Mouse (Mus musculus) thymus, adult 2 months (tissue): ENCODE results near the gene Robo1. TPM values are rescaled to one million over a fixed set of nuclear protein-coding genes. Genes with fewer than 3 reads are reported as not detected.

ENCODE experiments used
- DNase-seq: peaks from one replicate; pipeline ENCODE4 v3.0.0; 2021
- H3K27ac ChIP-seq: fragments of 200-500 bp; 2 replicates; pipeline ENCODE4 v1.5.1; 2012; ENCODE audit warnings: low read length, control low read depth; ENCODE audit not compliant: control insufficient read depth, insufficient read depth
- H3K27me3 ChIP-seq: fragments of 200-500 bp; 2 replicates; pipeline ENCODE4 v1.6.1; 2012; ENCODE audit warnings: mild to moderate bottlenecking, low read length, moderate library complexity, mixed read lengths; ENCODE audit not compliant: control insufficient read depth, insufficient read depth
- H3K36me3 ChIP-seq: fragments of 200-500 bp; 2 replicates; pipeline ENCODE4 v1.6.1; 2012; ENCODE audit warnings: mild to moderate bottlenecking, low read length, moderate library complexity; ENCODE audit not compliant: control insufficient read depth, insufficient read depth
- H3K4me1 ChIP-seq: fragments of 200-500 bp; replicated peaks from 2 replicates; pipeline ENCODE4 v1.6.1; 2012; ENCODE audit warnings: low read length; ENCODE audit not compliant: control insufficient read depth, insufficient read depth
- H3K4me3 ChIP-seq: fragments of 200-500 bp; 2 replicates; pipeline ENCODE4 v1.5.1; 2012; ENCODE audit warnings: mild to moderate bottlenecking, low read length, control low read depth, moderate library complexity; ENCODE audit not compliant: control insufficient read depth, insufficient read depth
- CTCF ChIP-seq: fragments of 200-500 bp; IDR thresholded peaks from 2 replicates; pipeline ENCODE4 v1.5.1; 2012; ENCODE audit warnings: mild to moderate bottlenecking, control low read depth, low read length, moderate library complexity, borderline replicate concordance; ENCODE audit not compliant: control insufficient read depth, poor library complexity, insufficient read depth; ENCODE audit errors: extremely low read depth
- POLR2A ChIP-seq: fragments of 200-500 bp; IDR thresholded peaks from 2 replicates; pipeline ENCODE4 v1.6.1; 2012; ENCODE audit warnings: mild to moderate bottlenecking, low read length, control low read depth, moderate library complexity; ENCODE audit not compliant: control insufficient read depth, poor library complexity, insufficient read depth; ENCODE audit errors: extremely low read depth
- WGBS: fragments of 180-500 bp; shearing (Covaris S2); methylation state at CpG from one replicate; pipeline ENCODE4 v1.1.7; 2018; 5-methylcytosine and 5-hydroxymethylcytosine counted together
- polyA plus RNA-seq: library from polyadenylated mRNA; depleted of rRNA; stranded (reverse); fragments of >200 nt; gene quantifications from 2 replicates; pipeline ENCODE4 v1.2.3, GENCODE M21; 2012

Gene Robo1
- polyA plus RNA-seq, 1 experiment: 5.8 TPM

DNA sequence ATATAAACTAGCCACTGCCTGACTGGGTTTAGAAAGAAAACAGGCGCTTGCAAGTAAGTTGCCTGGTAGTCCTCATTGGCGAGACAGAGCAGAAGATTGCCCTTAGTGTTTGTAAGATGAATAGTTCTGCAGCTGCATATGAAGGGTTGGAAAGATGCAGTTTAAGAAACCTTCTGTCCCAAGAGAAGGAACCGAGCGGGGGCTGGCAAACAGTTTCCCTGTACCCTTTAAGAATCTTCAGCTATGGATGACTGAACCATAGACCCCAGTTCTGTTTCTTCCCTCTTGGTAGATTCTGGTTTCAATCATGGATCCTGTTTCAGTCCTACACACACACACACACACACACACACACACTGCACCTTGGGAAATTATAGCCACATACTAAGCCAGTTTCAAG is 356.7 kb downstream of the Robo1 start:
- Histone ChIP-seq H3K27me3 (no peaks in the 10 kb centered on the region; the same call in 1 of the 2 replicates), H3K36me3 (no peaks in the 10 kb centered on the region), H3K4me3 (no peak overlapping the region), H3K27ac (no peak overlapping the region), H3K4me1 (no peaks in the 10 kb centered on the region; the same call in 1 of the 2 replicates)
- 79% methylated on average over 4 of the region's 4 CpGs for WGBS
- DNase-seq: no peak
- no peak for TF ChIP-seq CTCF
- no peak for TF ChIP-seq POLR2A

DNA sequence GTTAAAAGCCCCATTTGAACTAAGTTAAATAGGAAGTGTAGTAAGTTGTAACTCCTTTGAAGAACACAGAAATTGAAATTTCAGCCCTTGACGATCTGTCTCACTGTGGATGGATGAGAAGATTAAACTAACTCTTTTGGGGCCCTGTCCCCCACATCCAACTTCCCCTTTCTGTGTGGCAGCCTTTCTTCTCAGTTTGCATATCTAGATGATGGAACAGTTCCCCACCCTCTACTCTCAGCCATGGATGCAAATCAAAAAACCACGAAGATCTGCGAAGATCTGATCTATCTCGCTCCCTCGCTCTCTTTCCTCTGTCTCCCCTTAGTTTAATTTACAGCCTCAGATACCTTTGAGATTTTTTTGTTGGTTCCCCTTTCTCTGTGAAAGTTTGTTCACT is 357.3 kb downstream of the Robo1 start:
- no peak overlapping the region for H3K27ac ChIP-seq
- no peaks in the 10 kb centered on the region for H3K36me3 ChIP-seq
- H3K27me3 ChIP-seq: no peaks in the 10 kb centered on the region; the same call in 1 of the 2 replicates
- WGBS: 11% methylated on average over 5 of the region's 5 CpGs
- TF ChIP-seq CTCF (no peak), POLR2A (no peak)
- DNase-seq: no peak
- H3K4me1 ChIP-seq: no peaks in the 10 kb centered on the region; the same call in 1 of the 2 replicates
- H3K4me3 ChIP-seq: no peak overlapping the region

DNA sequence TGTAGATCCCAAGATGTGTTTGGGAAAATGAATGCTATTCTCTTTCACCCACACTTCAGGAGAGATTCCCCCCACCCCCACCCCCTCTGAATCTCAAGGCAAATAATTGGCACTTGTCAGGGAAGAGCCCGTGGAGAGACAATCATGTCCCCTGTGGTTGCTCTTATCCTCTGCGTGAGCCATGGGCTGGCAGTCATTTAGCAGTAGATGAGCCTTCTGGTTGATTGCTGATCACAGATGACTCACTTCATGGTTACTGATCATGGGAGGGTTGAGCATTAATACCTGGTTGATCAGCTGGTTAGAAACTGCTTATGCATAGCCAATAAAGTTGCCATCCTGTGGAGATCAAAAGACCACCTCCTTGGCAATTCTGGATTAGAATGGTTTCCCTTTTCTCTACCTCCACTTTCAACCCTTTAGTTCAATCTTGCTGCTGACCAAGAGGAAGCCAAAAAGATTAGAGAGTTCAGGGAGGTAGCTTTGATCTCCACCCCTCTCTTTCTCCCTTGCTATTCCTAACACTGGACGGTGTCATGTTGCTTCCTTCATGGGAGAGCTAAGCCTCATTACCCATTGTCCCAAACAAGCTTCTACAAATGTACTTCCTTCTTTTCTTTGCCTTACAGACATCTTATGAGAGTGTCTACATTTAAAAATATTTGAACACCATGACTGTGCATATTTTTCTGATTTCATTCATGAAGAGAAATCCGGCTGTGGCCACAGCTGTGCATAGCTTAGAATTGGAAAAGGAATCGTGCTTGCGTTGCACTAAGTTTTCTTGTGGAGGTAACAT is 362.3 kb downstream of the Robo1 start:
- DNase-seq: no peak
- no peak overlapping the region for H3K4me3 ChIP-seq
- H3K27me3 ChIP-seq: no peaks in the 10 kb centered on the region
- H3K36me3 ChIP-seq: no peaks in the 10 kb centered on the region
- no peak for TF ChIP-seq POLR2A
- no peak for TF ChIP-seq CTCF
- no peaks in the 10 kb centered on the region for H3K4me1 ChIP-seq
- 25% methylated on average over 6 of the region's 6 CpGs for WGBS
- H3K27ac ChIP-seq: no peak overlapping the region

- H3K4me1 ChIP-seq: no peaks in the 10 kb centered on the region
- H3K4me3 ChIP-seq: no peak overlapping the region
- no peak for DNase-seq
- H3K27ac ChIP-seq: no peak overlapping the region
- no peak for TF ChIP-seq CTCF
- TF ChIP-seq POLR2A: no peak
- WGBS: 89% methylated on average over 5 of the region's 5 CpGs
- no peaks in the 10 kb centered on the region for H3K36me3 ChIP-seq
- H3K27me3 ChIP-seq: no peaks in the 10 kb centered on the region
These were observed 369.1 kb downstream of the Robo1 start for GRCm38 (mm10) chr16:72677234-72677633.

DNA sequence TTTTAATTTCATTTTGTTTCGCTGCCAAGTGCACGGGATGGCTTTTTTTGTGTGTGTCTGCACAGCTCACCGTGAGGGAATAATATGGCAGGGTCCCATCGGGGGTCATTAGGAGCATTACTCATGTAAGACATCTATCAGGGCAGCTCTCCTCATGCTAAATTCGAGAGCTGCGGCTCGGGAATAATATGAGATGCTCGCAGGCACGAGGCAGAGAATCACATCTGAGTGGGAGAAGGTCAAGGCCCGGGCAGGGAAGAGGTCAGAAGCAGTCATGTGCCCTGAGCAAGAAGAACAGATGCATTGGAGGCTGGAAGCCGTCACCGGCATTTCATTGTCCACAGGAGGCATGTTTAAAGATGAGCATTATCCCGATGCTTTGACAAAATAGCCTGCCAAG is 370.3 kb downstream of the Robo1 start:
- no peak overlapping the region for H3K27ac ChIP-seq
- H3K4me3 ChIP-seq: no peak overlapping the region
- no peaks in the 10 kb centered on the region for H3K27me3 ChIP-seq
- no peak for DNase-seq
- no peaks in the 10 kb centered on the region for H3K4me1 ChIP-seq
- WGBS: 93% methylated on average over 13 of the region's 13 CpGs
- H3K36me3 ChIP-seq: no peaks in the 10 kb centered on the region
- TF ChIP-seq CTCF (no peak), POLR2A (no peak)

DNA sequence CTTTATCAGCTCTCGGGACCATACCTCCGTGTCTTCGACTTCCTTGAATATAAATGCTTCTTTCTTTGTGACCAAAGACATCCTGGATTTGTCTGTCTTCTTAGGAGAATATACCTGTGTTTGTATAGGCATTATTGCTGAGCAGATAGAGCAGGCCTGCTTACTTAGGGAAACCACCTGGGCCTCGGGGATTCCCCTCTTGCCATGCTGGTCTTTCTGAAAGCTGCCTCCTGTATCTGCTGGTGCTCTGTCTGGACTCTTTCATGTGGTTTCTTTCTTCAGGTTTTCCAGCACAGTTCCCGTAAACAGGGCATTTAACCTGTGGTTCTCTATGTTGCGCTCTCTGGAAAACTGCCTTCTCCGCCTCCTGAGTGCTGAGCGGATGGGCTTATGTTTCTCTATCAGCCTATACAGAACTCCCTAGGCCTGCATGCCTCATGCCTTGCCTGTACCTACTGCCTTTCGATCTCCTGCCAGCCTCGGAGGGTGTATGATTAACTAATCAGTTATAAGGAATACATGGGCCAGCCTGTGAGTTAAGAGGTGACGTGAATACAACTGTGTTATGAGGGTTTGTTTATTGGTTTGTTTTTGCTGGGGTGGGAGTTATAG is 370.9 kb downstream of the Robo1 start:
- Histone ChIP-seq H3K27me3 (no peaks in the 10 kb centered on the region), H3K4me3 (no peak overlapping the region), H3K36me3 (no peaks in the 10 kb centered on the region), H3K4me1 (no peaks in the 10 kb centered on the region), H3K27ac (no peak overlapping the region)
- no peak for DNase-seq
- WGBS: 83% methylated on average over 11 of the region's 11 CpGs
- TF ChIP-seq CTCF (no peak), POLR2A (no peak)
